Mouse (Mus musculus) neural tube, embryonic 15.5 days (tissue): ENCODE results near the gene Fcgrt. TPM values are rescaled to one million over a fixed set of nuclear protein-coding genes. Genes with fewer than 3 reads are reported as not detected.
A peak's percentile ranks its signal among the peaks of the same experiment; 100 is the strongest.

Experiments
- ATAC-seq: fragments of 200-750 bp; cut with Nextera tagmentation; 2 replicates; pipeline ENCODE4 v1.8.0; 2017; ENCODE audit warnings: mild to moderate bottlenecking, moderate TSS enrichment, moderate library complexity; ENCODE audit not compliant: low FRiP score
- H3K27ac ChIP-seq: fragments of 300-500 bp; sonication (generic); replicated peaks from 2 replicates; pipeline ENCODE4 v1.5.1; 2015; ENCODE audit warnings: mild to moderate bottlenecking, inconsistent platforms
- H3K27me3 ChIP-seq: fragments of 300-500 bp; sonication (generic); replicated peaks from 2 replicates; pipeline ENCODE4 v1.6.1; 2015; ENCODE audit warnings: inconsistent platforms
- H3K36me3 ChIP-seq: fragments of 300-500 bp; sonication (generic); 2 replicates; pipeline ENCODE4 v1.6.1; 2015; ENCODE audit warnings: inconsistent platforms
- H3K4me1 ChIP-seq: fragments of 300-500 bp; sonication (generic); 2 replicates; pipeline ENCODE4 v1.6.1; 2015; ENCODE audit warnings: inconsistent platforms
- H3K4me2 ChIP-seq: fragments of 300-500 bp; sonication (generic); 2 replicates; pipeline ENCODE4 v1.6.1; 2015; ENCODE audit warnings: inconsistent platforms, mild to moderate bottlenecking, moderate library complexity
- H3K4me3 ChIP-seq: fragments of 300-500 bp; sonication (generic); replicated peaks from 2 replicates; pipeline ENCODE4 v1.5.1; 2015; ENCODE audit warnings: mild to moderate bottlenecking, inconsistent platforms
- H3K9ac ChIP-seq: fragments of 300-500 bp; sonication (generic); replicated peaks from 2 replicates; pipeline ENCODE4 v1.6.1; 2015; ENCODE audit warnings: mild to moderate bottlenecking, inconsistent platforms
- H3K9me3 ChIP-seq: fragments of 300-500 bp; sonication (generic); replicated peaks from 2 replicates; pipeline ENCODE4 v1.6.1; 2016; ENCODE audit warnings: inconsistent platforms
- WGBS: fragments of 180-500 bp; shearing (Covaris S2); methylation state at CpG from one replicate; pipeline ENCODE4 v1.1.7; 2015; ENCODE audit warnings: mixed read lengths; 5-methylcytosine and 5-hydroxymethylcytosine counted together
- polyA plus RNA-seq: library from polyadenylated mRNA; unstranded; fragments of >200 nt; fragmentation: Nextera tagmentation; extraction: Ambion mirVana; gene quantifications from 2 replicates; pipeline ENCODE4 v1.2.1, GENCODE M21; 2015

The Fcgrt gene
- polyA plus RNA-seq, 1 experiment from 2014 or later = 33.8 TPM

DNA sequence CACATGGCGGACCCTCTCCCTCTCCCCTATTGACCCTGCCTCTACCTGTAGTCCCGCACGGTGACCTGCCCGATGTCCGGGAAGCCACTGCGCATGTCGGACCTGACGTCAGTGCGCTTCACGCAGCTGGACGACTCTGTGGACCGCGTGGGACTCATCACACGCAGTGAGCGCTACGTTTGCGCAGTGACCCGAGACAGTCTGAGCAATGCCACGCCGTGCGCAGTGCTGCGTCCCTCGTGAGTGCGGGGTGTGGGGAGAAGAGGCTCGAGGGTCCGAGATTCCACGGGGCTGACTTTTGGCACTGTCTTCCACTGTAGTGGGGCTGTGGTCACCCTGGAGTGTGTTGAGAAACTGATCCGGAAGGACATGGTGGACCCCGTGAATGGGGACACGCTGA lies 27.1 kb downstream of the Fcgrt start:
- no peak overlapping the region for H3K4me3 ChIP-seq
- no peak for ATAC-seq
- no peak overlapping the region for H3K4me2 ChIP-seq
- H3K27me3 ChIP-seq = no peaks in the 10 kb centered on the region
- peaks cover 6% of the 10 kb centered on the region; the same call in 1 of the 2 replicates for H3K4me1 ChIP-seq
- H3K27ac ChIP-seq = no peak overlapping the region
- H3K9ac ChIP-seq = no peak overlapping the region
- no peaks in the 10 kb centered on the region for H3K9me3 ChIP-seq
- WGBS = 89% methylated on average over 30 of the region's 30 CpGs
- peaks cover 23% of the 10 kb centered on the region for H3K36me3 ChIP-seq

DNA sequence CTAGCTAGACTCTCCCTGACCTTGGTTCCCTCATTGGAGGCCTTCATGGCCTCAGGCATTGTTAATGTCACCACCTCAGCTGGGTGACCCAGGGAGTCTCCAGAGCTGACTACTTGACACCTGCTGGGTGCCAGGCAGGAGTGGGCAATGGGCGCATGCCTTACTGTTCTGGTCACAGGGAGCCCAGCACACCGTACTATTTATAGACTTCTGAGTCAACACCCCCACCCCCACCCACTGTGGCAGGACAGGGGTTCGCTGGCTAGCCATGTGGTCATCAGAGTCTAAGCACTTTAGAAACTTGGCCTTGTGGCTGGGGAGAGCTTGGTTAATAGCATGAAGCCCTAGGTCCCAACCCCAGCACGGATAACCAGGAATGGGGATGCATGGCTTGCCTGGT lies 28.2 kb downstream of the Fcgrt start:
- Histone ChIP-seq H3K9me3 (no peaks in the 10 kb centered on the region), H3K4me2 (no peak overlapping the region), H3K27ac (no peak overlapping the region), H3K27me3 (no peaks in the 10 kb centered on the region), H3K4me3 (no peak overlapping the region), H3K36me3 (peaks cover 23% of the 10 kb centered on the region), H3K4me1 (peaks cover 6% of the 10 kb centered on the region; the same call in 1 of the 2 replicates), H3K9ac (no peak overlapping the region)
- 91% methylated on average over 4 of the region's 4 CpGs for WGBS
- no peak for ATAC-seq

DNA sequence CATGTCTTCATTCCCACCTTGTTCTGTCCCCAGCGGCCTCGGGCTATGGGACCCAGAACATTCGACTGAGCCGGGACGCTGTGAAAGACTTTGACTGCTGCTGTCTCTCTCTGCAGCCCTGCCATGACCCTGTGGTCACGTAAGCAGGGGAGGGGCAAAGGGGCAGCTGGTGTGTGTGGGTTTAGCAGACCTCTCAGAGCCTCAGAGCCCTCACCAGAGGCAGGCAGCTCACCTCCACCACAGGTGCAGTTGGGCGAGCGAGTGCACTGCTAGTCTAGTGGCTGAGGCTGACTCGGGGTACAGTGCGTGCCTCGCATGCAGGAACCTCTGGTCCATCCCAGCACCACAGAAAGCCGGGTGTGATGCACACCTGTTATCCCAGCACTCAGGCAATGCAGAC lies 29.7 kb downstream of the Fcgrt start:
- Histone ChIP-seq H3K4me1 (no peaks in the 10 kb centered on the region), H3K27me3 (no peaks in the 10 kb centered on the region), H3K36me3 (peaks cover 23% of the 10 kb centered on the region), H3K9me3 (no peaks in the 10 kb centered on the region), H3K4me3 (no peak overlapping the region), H3K27ac (no peak overlapping the region), H3K4me2 (no peak overlapping the region), H3K9ac (no peak overlapping the region)
- WGBS = 93% methylated on average over 12 of the region's 12 CpGs
- ATAC-seq = no peak

DNA sequence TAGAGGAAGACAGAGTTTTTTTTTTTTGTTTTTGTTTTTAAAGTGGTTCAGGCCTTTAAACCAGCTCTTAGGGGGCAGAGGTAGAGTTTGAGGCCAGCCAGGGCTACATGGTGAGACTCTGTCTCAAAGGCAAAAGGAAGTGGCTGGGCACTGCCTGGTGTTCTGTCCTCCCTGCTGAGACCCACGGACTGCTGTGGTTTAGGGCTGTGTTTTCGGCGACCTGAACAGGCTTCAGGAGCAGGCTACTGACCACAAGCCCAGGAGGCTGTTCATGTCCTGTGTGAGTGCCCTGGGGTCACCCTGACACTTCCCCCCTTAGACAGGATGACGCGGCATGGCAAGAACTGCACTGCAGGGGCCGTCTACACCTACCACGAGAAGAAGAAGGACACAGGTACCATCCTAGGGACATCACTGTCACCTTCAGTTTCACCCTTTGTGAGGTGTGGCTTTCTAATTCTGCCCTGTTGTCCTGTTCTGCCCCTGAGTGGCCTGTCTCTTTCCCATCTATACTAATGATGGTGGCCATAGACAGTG lies 30.4 kb downstream of the Fcgrt start:
- no peaks in the 10 kb centered on the region for H3K27me3 ChIP-seq
- H3K4me1 ChIP-seq = peaks cover 1% of the 10 kb centered on the region; the same call in 1 of the 2 replicates
- peaks cover 23% of the 10 kb centered on the region for H3K36me3 ChIP-seq
- H3K9me3 ChIP-seq = no peaks in the 10 kb centered on the region
- H3K27ac ChIP-seq = no peak overlapping the region
- no peak overlapping the region for H3K9ac ChIP-seq
- WGBS = 86% methylated on average over 7 of the region's 7 CpGs
- no peak for ATAC-seq
- no peak overlapping the region for H3K4me2 ChIP-seq
- no peak overlapping the region for H3K4me3 ChIP-seq

DNA sequence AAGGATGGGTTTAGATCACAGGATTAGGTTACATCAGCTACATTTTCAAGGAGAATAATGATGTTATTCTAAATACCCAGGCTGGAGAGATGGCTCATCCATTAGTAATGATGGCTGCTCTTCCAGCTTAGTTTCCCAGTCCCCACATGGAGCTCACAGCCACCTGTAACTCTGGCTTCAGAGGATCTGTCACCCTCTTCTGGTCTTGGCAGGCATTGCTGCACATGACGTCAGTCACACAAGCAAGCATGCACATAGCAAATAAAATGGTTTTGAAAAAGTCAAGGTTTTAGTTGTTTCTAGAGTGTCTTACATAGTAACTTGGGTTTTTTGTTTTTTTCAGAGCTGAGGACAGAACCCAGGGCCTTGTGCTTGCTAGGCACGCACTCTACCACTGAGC lies 31.4 kb downstream of the Fcgrt start:
- Histone ChIP-seq H3K9ac (no peak overlapping the region), H3K27me3 (no peaks in the 10 kb centered on the region), H3K4me2 (no peak overlapping the region), H3K4me1 (peaks cover 3% of the 10 kb centered on the region; the same call in 1 of the 2 replicates), H3K36me3 (peaks cover 20% of the 10 kb centered on the region), H3K9me3 (no peaks in the 10 kb centered on the region), H3K27ac (no peak overlapping the region), H3K4me3 (no peak overlapping the region)
- ATAC-seq = no peak
- WGBS = 84% methylated on average over 2 of the region's 2 CpGs

DNA sequence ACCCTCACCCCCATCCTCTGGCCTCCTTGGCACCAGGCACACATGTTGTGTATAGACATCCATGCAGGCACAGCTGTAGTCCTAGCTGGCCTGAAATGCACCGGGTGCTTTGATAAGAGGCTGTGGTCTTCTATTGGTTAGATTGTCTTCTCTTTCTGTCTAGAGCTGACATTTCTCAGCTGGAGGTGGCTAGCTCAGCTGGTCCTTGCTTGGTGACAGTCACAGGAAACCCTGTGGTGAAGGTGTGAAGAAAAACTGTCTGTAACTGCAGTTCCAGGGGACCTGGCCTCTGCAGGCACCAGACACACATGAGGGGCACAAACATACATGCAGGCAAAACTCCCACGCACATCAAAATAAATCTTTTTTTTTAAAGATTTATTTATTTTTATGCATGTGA lies 34.0 kb downstream of the Fcgrt start:
- no peak overlapping the region for H3K27ac ChIP-seq
- H3K36me3 ChIP-seq = peaks cover 7% of the 10 kb centered on the region; the same call in 1 of the 2 replicates
- no peak for ATAC-seq
- no peaks in the 10 kb centered on the region for H3K27me3 ChIP-seq
- H3K4me2 ChIP-seq = no peak overlapping the region
- H3K4me1 ChIP-seq = peaks cover 7% of the 10 kb centered on the region; the same call in 1 of the 2 replicates
- H3K9me3 ChIP-seq = no peaks in the 10 kb centered on the region
- 97% methylated on average over 2 of the region's 2 CpGs for WGBS
- no peak overlapping the region for H3K4me3 ChIP-seq
- H3K9ac ChIP-seq = no peak overlapping the region

DNA sequence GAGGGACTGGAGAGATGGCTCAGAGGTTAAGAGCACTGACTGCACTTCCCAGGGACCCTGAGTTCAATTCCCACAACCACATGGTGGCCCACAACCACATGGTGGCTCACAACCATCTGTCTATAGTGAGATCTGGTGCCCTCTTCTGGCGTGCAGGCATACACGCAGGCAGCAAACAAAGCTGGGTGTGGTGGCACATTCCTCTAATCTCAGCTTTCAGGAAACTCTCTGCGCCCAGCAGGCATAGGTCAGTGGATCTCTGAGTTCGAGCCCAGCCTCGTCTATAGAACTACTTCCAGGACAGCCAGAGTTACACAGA lies 35.7 kb downstream of the Fcgrt start:
- 36% methylated on average over 5 of the region's 5 CpGs for WGBS
- no peak for ATAC-seq
- no peaks in the 10 kb centered on the region for H3K27me3 ChIP-seq
- no peaks in the 10 kb centered on the region for H3K36me3 ChIP-seq
- no peak overlapping the region for H3K4me3 ChIP-seq
- no peak overlapping the region for H3K9ac ChIP-seq
- peaks cover 16% of the 10 kb centered on the region for H3K4me1 ChIP-seq
- H3K4me2 ChIP-seq = no peak overlapping the region
- no peak overlapping the region for H3K27ac ChIP-seq
- H3K9me3 ChIP-seq = no peaks in the 10 kb centered on the region

DNA sequence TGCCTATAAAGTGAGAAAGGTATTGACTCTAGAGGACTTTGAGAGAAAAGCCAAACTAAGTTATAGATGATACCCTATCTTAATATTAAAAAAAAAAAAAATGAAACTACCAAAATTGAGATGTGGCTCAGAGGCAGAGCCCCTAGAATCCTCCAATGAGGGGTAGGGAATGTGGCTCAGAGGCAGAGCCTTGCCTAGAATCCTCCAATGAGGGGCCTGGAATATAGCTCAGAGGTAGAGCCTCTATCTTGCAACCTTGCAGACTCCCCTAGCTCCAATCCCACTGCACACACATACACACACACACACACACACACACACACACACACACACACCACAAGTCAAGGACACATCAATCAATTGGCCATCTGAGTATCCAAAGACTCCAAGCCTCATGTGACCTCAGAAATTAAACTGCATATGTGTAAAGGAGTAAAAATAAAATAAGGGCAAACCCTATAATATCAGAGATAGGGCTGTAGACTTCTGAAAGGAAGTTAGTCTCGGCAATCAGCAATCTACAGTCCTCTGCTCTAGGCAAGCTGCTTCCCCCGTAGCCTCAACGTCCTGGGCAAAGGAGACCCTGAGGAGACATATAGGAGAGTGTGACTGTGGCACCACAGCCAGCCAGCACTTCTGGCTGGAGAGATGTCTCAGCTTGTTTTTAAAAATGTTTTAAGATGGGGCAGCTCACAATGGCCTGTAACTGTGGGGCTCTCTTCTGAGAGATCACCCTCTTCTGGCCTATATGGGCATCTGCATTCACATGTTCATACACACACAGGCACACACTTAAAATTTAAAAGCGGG lies 36.3 kb downstream of the Fcgrt start:
- 70% methylated on average over 4 of the region's 4 CpGs for WGBS
- Histone ChIP-seq H3K36me3 (no peaks in the 10 kb centered on the region), H3K9ac (no peak overlapping the region), H3K4me2 (no peak overlapping the region), H3K27ac (no peak overlapping the region), H3K4me3 (no peak overlapping the region), H3K4me1 (peaks cover 16% of the 10 kb centered on the region), H3K27me3 (no peaks in the 10 kb centered on the region), H3K9me3 (no peaks in the 10 kb centered on the region)
- no peak for ATAC-seq

DNA sequence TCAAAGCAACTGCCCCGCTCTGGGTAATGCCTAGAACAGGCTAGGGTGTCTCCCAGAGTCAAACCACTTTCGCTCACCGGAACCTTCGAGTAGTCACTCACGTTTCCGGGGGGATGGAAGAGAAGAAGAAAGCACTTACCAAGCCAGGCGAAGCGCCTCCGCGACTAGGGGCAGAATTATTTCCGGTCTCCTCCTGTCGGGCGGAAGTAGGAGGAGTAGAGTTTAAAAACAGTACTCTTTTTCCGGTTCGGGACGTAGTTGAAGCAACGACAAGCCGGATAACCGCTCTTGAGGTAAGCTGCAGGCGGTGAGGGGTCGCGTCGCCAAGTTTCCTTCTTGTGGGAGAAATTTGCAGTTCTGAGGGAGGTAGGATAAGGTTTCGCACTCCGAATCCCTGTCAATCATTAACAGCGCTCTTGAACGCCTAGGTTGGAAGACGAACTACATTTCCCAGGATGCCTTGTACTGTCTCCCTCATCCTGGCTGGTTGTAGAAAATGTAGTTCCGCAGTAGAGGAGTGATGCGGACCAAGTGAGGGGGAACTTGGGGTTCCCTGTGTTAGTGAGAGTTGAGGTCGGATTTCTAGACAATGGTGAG lies 41.3 kb downstream of the Fcgrt start, which contains the start of the genes Nosip and Prrg2:
Nosip (plus strand) TSS at position 191 of the 597 bp plus-strand sequence.
Prrg2 (minus strand) TSS at position 439 of the 597 bp plus-strand sequence.
- Histone ChIP-seq H3K9me3 (no peaks in the 10 kb centered on the region), H3K27me3 (no peaks in the 10 kb centered on the region), H3K36me3 (no peaks in the 10 kb centered on the region), H3K4me2 (peak within 1 kb of the TSS; percentile 67), H3K9ac (peak within 1 kb of the TSS; percentile 63), H3K4me3 (peak within 1 kb of the TSS; percentile 62), H3K4me1 (peaks cover 35% of the 10 kb centered on the region), H3K27ac (peak within 1 kb of the TSS; percentile 94)
- peak; percentile 89 for ATAC-seq
- under 1% methylated on average over 31 of the region's 31 CpGs for WGBS

DNA sequence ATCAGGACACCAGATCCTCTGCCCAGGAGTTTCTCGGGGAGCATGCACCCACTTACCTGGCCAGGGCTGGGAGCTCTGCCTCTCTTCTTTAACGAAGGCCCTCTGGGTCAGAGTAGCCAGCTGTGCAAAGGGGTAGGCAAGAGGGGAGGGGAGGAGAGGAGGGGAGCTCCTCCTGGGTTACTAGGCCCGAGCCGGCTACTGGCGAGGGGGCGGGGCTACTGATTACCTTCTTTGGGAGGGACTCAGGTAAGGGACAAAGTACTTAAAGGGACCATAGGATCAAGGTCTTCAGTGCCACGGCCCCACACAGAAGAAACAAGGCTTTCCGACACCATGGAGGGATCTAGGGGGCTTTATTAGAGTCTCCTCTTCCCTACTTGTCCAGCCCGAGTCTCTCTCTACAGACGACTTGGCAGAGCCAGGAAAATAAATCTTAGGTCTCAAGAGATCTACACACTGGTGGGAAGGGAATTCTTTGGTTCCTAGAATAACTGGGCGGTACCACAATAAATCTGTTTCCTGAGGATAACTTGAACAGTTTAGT lies 42.0 kb downstream of the Fcgrt start:
- no peaks in the 10 kb centered on the region for H3K9me3 ChIP-seq
- no peaks in the 10 kb centered on the region for H3K27me3 ChIP-seq
- ATAC-seq = no peak
- H3K36me3 ChIP-seq = no peaks in the 10 kb centered on the region
- peaks cover 35% of the 10 kb centered on the region for H3K4me1 ChIP-seq
- peak overlapping the region; percentile 94; the same call in 1 of the 2 replicates for H3K27ac ChIP-seq
- peak overlapping the region; percentile 67 for H3K4me2 ChIP-seq
- H3K4me3 ChIP-seq = peak overlapping the region; percentile 62
- 0 out of 2 replicates have a peak overlapping the region, but pooled peaks have one; percentile 63 for H3K9ac ChIP-seq
- WGBS = 9% methylated on average over 11 of the region's 11 CpGs

DNA sequence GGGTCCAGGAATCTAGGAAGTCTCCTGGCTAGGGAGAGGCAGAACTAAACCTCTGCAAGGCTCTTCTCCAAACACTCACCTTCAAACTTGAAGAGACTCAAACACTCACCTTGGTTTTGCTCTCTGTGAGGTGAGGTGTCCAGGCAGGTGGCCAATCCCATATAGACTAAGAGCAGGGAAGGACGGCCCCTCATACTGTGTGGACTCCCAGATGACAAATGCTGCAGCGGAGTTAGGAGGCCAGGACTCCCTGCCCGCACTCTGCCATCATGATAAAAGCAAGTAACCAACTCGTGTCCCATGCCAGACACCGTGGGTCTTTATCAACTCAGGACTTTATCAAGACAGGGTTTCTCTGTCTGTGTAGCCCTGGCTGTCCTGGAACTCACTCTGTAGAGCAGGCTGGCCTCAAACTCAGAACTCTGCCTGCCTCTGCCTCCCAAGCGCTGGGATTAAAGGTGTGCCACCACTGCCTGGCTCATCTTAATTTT lies 43.0 kb downstream of the Fcgrt start:
- no peak overlapping the region for H3K9ac ChIP-seq
- H3K27ac ChIP-seq = no peak overlapping the region
- no peaks in the 10 kb centered on the region for H3K9me3 ChIP-seq
- H3K27me3 ChIP-seq = no peaks in the 10 kb centered on the region
- H3K4me2 ChIP-seq = no peak overlapping the region
- no peak for ATAC-seq
- H3K36me3 ChIP-seq = no peaks in the 10 kb centered on the region
- H3K4me1 ChIP-seq = peaks cover 33% of the 10 kb centered on the region
- 93% methylated on average over 6 of the region's 6 CpGs for WGBS
- no peak overlapping the region for H3K4me3 ChIP-seq
